Mouse (Mus musculus) embryonic fibroblast, embryonic 13.5 days (primary cell): ENCODE measurements around the gene Ppp1r9a. TPM values are rescaled to one million over a fixed set of nuclear protein-coding genes. Genes with fewer than 3 reads are reported as not detected.

Source experiments
- H3K27ac ChIP-seq: 2 replicates; pipeline ENCODE4 v1.5.1; 2012; ENCODE audit warnings: low read length, control low read depth, inconsistent platforms; ENCODE audit not compliant: insufficient read depth
- H3K4me1 ChIP-seq: 2 replicates; pipeline ENCODE4 v1.6.1; 2011; ENCODE audit warnings: low read length; ENCODE audit not compliant: control insufficient read depth, insufficient read depth
- H3K4me3 ChIP-seq: 2 replicates; pipeline ENCODE4 v1.5.1; 2011; ENCODE audit warnings: mild to moderate bottlenecking, control low read depth, low read length; ENCODE audit not compliant: insufficient read depth
- CTCF ChIP-seq: IDR thresholded peaks from 2 replicates; pipeline ENCODE4 v1.5.1; 2011; ENCODE audit warnings: mild to moderate bottlenecking, control low read depth, low read length, moderate library complexity, borderline replicate concordance; ENCODE audit not compliant: insufficient read depth
- POLR2A ChIP-seq: IDR thresholded peaks from 2 replicates; pipeline ENCODE4 v1.6.1; 2011; ENCODE audit warnings: low read depth, mild to moderate bottlenecking, control low read depth, low read length, moderate library complexity
- polyA plus RNA-seq: library from polyadenylated mRNA; stranded (reverse); fragments of >200 nt; gene quantifications from 2 replicates; pipeline ENCODE4 v1.2.4, GENCODE M21; 2011; ENCODE audit warnings: low read depth; ENCODE audit not compliant: missing spikeins, insufficient read length

Ppp1r9a gene
- polyA plus RNA-seq, 1 experiment, result 4.0 TPM

- Histone ChIP-seq H3K27ac (no peak overlapping the region), H3K4me3 (no peak overlapping the region), H3K4me1 (peaks cover 3% of the 10 kb centered on the region)
- no peak for TF ChIP-seq CTCF
- no peak for TF ChIP-seq POLR2A
Observed at GRCm38 (mm10) chr6:5080496-5080895, 177.8 kb downstream of the Ppp1r9a start.

- Histone ChIP-seq H3K4me3 (no peak overlapping the region), H3K4me1 (peaks cover 3% of the 10 kb centered on the region), H3K27ac (no peak overlapping the region)
- no peak for TF ChIP-seq POLR2A
- no peak for TF ChIP-seq CTCF
Observed at GRCm38 (mm10) chr6:5081099-5081498, 178.4 kb downstream of the Ppp1r9a start.

GRCm38 (mm10) chr6:5082144-5082543, 179.4 kb downstream of the Ppp1r9a start:
- no peak for TF ChIP-seq POLR2A
- TF ChIP-seq CTCF, result no peak
- H3K27ac ChIP-seq, result no peak overlapping the region
- H3K4me3 ChIP-seq, result no peak overlapping the region
- peaks cover 3% of the 10 kb centered on the region for H3K4me1 ChIP-seq

GRCm38 (mm10) chr6:5082740-5083139, 180.0 kb downstream of the Ppp1r9a start:
- H3K27ac ChIP-seq, result no peak overlapping the region
- peaks cover 3% of the 10 kb centered on the region for H3K4me1 ChIP-seq
- TF ChIP-seq CTCF (no peak), POLR2A (no peak)

GRCm38 (mm10) chr6:5083957-5084356, 181.2 kb downstream of the Ppp1r9a start:
- no peak overlapping the region for H3K27ac ChIP-seq
- no peak for TF ChIP-seq CTCF
- no peak for TF ChIP-seq POLR2A
- H3K4me1 ChIP-seq, result peaks cover 3% of the 10 kb centered on the region
- no peak overlapping the region for H3K4me3 ChIP-seq

More at GRCm38 (mm10) chr6:5082740-5083139, 180.0 kb downstream of the Ppp1r9a start:
- no peak overlapping the region for H3K4me3 ChIP-seq

- H3K4me1 ChIP-seq, result 0 out of 2 replicates have a peak, but pooled peaks cover 2% of the 10 kb centered on the region
- H3K27ac ChIP-seq, result no peak overlapping the region
- TF ChIP-seq CTCF, result no peak
- TF ChIP-seq POLR2A, result no peak
- no peak overlapping the region for H3K4me3 ChIP-seq
Observed at GRCm38 (mm10) chr6:5091873-5092272, 189.2 kb downstream of the Ppp1r9a start.

GRCm38 (mm10) chr6:5092795-5093194, 190.1 kb downstream of the Ppp1r9a start:
- no peak overlapping the region for H3K4me3 ChIP-seq
- no peak for TF ChIP-seq CTCF
- TF ChIP-seq POLR2A, result no peak
- no peak overlapping the region for H3K27ac ChIP-seq
- H3K4me1 ChIP-seq, result 0 out of 2 replicates have a peak, but pooled peaks cover 2% of the 10 kb centered on the region

- TF ChIP-seq CTCF (no peak), POLR2A (no peak)
- no peak overlapping the region for H3K27ac ChIP-seq
Observed at GRCm38 (mm10) chr6:5093516-5093915, 190.8 kb downstream of the Ppp1r9a start.

GRCm38 (mm10) chr6:5095365-5095973, 192.8 kb downstream of the Ppp1r9a start:
- H3K4me1 ChIP-seq, result 0 out of 2 replicates have a peak, but pooled peaks cover 2% of the 10 kb centered on the region

More at GRCm38 (mm10) chr6:5093516-5093915, 190.8 kb downstream of the Ppp1r9a start:
- Histone ChIP-seq H3K4me3 (no peak overlapping the region), H3K4me1 (0 out of 2 replicates have a peak, but pooled peaks cover 2% of the 10 kb centered on the region)

GRCm38 (mm10) chr6:5097309-5097708, 194.6 kb downstream of the Ppp1r9a start:
- H3K4me1 ChIP-seq, result 0 out of 2 replicates have a peak, but pooled peaks cover 2% of the 10 kb centered on the region
- no peak for TF ChIP-seq CTCF
- no peak for TF ChIP-seq POLR2A
- no peak overlapping the region for H3K27ac ChIP-seq
- H3K4me3 ChIP-seq, result no peak overlapping the region

More at GRCm38 (mm10) chr6:5095365-5095973, 192.8 kb downstream of the Ppp1r9a start:
- Histone ChIP-seq H3K27ac (no peak overlapping the region), H3K4me3 (no peak overlapping the region)
- TF ChIP-seq CTCF, result no peak
- TF ChIP-seq POLR2A, result no peak
